Mouse (Mus musculus) intestine, postnatal 0 days (tissue): Measurements from ENCODE around the gene Acsl1. TPM values are rescaled to one million over a fixed set of nuclear protein-coding genes. Genes with fewer than 3 reads are reported as not detected.
"Not testable (repeated sequence)": the region's sequence is repeated elsewhere in the genome, so short reads cannot be mapped to it uniquely, and the experiment has no call there.

Experiments
- ATAC-seq: fragments of 200-750 bp; cut with Nextera tagmentation; 2 replicates; pipeline ENCODE4 v1.8.0; 2017; ENCODE audit warnings: mild to moderate bottlenecking, moderate TSS enrichment, moderate library complexity
- H3K27ac ChIP-seq: fragments of 300-500 bp; sonication (generic); 2 replicates; pipeline ENCODE4 v1.5.1; 2014; ENCODE audit warnings: mild to moderate bottlenecking, low read depth, low read length, moderate library complexity
- H3K27me3 ChIP-seq: fragments of 300-500 bp; sonication (generic); replicated peaks from 2 replicates; pipeline ENCODE4 v1.6.1; 2014; ENCODE audit warnings: low read length, mixed read lengths; ENCODE audit not compliant: control insufficient read depth, insufficient read depth
- H3K36me3 ChIP-seq: fragments of 300-500 bp; sonication (generic); 2 replicates; pipeline ENCODE4 v1.6.1; 2014; ENCODE audit warnings: mild to moderate bottlenecking, moderate library complexity; ENCODE audit not compliant: control insufficient read depth, insufficient read depth
- H3K4me1 ChIP-seq: fragments of 300-500 bp; sonication (generic); replicated peaks from 2 replicates; pipeline ENCODE4 v1.6.1; 2014; ENCODE audit warnings: antibody characterized with exemption, low read length, mixed read lengths; ENCODE audit not compliant: control insufficient read depth, insufficient read depth
- H3K4me2 ChIP-seq: fragments of 300-500 bp; sonication (generic); replicated peaks from 2 replicates; pipeline ENCODE4 v1.6.1; 2014; ENCODE audit warnings: low read depth, mild to moderate bottlenecking, moderate library complexity
- H3K4me3 ChIP-seq: fragments of 300-500 bp; sonication (generic); 2 replicates; pipeline ENCODE4 v1.5.1; 2014; ENCODE audit warnings: low read depth, low read length
- H3K9ac ChIP-seq: fragments of 300-500 bp; sonication (generic); 2 replicates; pipeline ENCODE4 v1.6.1; 2014; ENCODE audit warnings: mild to moderate bottlenecking, low read depth, low read length
- H3K9me3 ChIP-seq: fragments of 300-500 bp; sonication (generic); 2 replicates; pipeline ENCODE4 v1.6.1; 2016; ENCODE audit warnings: mixed run types; ENCODE audit not compliant: control insufficient read depth
- CTCF ChIP-seq: sonication (generic); IDR thresholded peaks from 2 replicates; pipeline ENCODE4 v1.5.1; 2016; ENCODE audit warnings: low read depth, mild to moderate bottlenecking, control low read depth, antibody characterized with exemption, moderate library complexity
- WGBS: fragments of 180-500 bp; shearing (Covaris S2); extraction: QIAGEN DNeasy Blood & Tissue Kit; methylation state at CpG from one replicate; pipeline ENCODE4 v1.1.7; 2014; 5-methylcytosine and 5-hydroxymethylcytosine counted together
- polyA plus RNA-seq: library from polyadenylated mRNA; unstranded; fragments of >200 nt; fragmentation: Nextera tagmentation; extraction: Ambion mirVana; gene quantifications from 2 replicates; pipeline ENCODE4 v1.2.1, GENCODE M21; 2015

Acsl1 gene
- polyA plus RNA-seq, 1 experiment from 2014 or later = 54.0 TPM

GRCm38 (mm10) chr8:46568942-46569341 lies 98.1 kb downstream of the Acsl1 start:
- Histone ChIP-seq H3K27me3 (no peaks in the 10 kb centered on the region), H3K9me3 (no peaks in the 10 kb centered on the region), H3K27ac (no peak overlapping the region), H3K36me3 (peaks cover under 1% of the 10 kb centered on the region; the same call in 1 of the 2 replicates), H3K4me3 (no peak overlapping the region), H3K9ac (no peak overlapping the region), H3K4me2 (no peak overlapping the region), H3K4me1 (no peaks in the 10 kb centered on the region; the same call in 1 of the 2 replicates)
- 47% methylated on average over 2 of the region's 2 CpGs for WGBS
- no peak for ATAC-seq
- TF ChIP-seq CTCF = peak; percentile 64

GRCm38 (mm10) chr8:46569659-46570441 lies 99.0 kb downstream of the Acsl1 start:
- H3K36me3 ChIP-seq = peaks cover 6% of the 10 kb centered on the region; the same call in 1 of the 2 replicates
- peak overlapping the region; percentile 60 for H3K27ac ChIP-seq
- 44% methylated on average over 19 of the region's 19 CpGs for WGBS
- ATAC-seq = peak; percentile 86
- H3K27me3 ChIP-seq = no peaks in the 10 kb centered on the region
- no peak overlapping the region for H3K4me3 ChIP-seq
- H3K9me3 ChIP-seq = no peaks in the 10 kb centered on the region
- H3K4me1 ChIP-seq = no peaks in the 10 kb centered on the region; the same call in 1 of the 2 replicates
- peak; percentile 49 for TF ChIP-seq CTCF
- peak overlapping the region; percentile 28 for H3K4me2 ChIP-seq
- no peak overlapping the region for H3K9ac ChIP-seq

GRCm38 (mm10) chr8:46570673-46571072 lies 99.8 kb downstream of the Acsl1 start:
- H3K9ac ChIP-seq = no peak overlapping the region
- no peak overlapping the region for H3K4me2 ChIP-seq
- no peaks in the 10 kb centered on the region; the same call in 1 of the 2 replicates for H3K4me1 ChIP-seq
- 0 out of 2 replicates have a peak, but pooled peaks cover 12% of the 10 kb centered on the region for H3K36me3 ChIP-seq
- no peak for TF ChIP-seq CTCF
- no peaks in the 10 kb centered on the region for H3K9me3 ChIP-seq
- H3K4me3 ChIP-seq = no peak overlapping the region
- ATAC-seq = no peak
- 69% methylated on average over 13 of the region's 14 CpGs for WGBS
- H3K27me3 ChIP-seq = no peaks in the 10 kb centered on the region
- H3K27ac ChIP-seq = peak overlapping the region; percentile 60; the same call in 1 of the 2 replicates

- 93% methylated on average over 2 of the region's 2 CpGs for WGBS
- no peak for TF ChIP-seq CTCF
- Histone ChIP-seq H3K4me3 (no peak overlapping the region), H3K27me3 (no peaks in the 10 kb centered on the region), H3K9me3 (no peaks in the 10 kb centered on the region), H3K4me2 (no peak overlapping the region), H3K4me1 (no peaks in the 10 kb centered on the region; the same call in 1 of the 2 replicates), H3K27ac (no peak overlapping the region), H3K36me3 (peaks cover 37% of the 10 kb centered on the region), H3K9ac (no peak overlapping the region)
- ATAC-seq = no peak
Observed at GRCm38 (mm10) chr8:46573446-46573845, 102.6 kb downstream of the Acsl1 start.

- Histone ChIP-seq H3K9ac (no peak overlapping the region), H3K4me2 (no peak overlapping the region), H3K36me3 (peaks cover 42% of the 10 kb centered on the region), H3K4me1 (no peaks in the 10 kb centered on the region; the same call in 1 of the 2 replicates), H3K9me3 (no peaks in the 10 kb centered on the region), H3K27ac (no peak overlapping the region), H3K27me3 (no peaks in the 10 kb centered on the region), H3K4me3 (no peak overlapping the region)
- no peak for ATAC-seq
- TF ChIP-seq CTCF = no peak
- WGBS = 83% methylated on average over 2 of the region's 2 CpGs
Observed at GRCm38 (mm10) chr8:46573964-46574363, 103.1 kb downstream of the Acsl1 start.

- Histone ChIP-seq H3K4me2 (no peak overlapping the region), H3K27ac (no peak overlapping the region), H3K9me3 (no peaks in the 10 kb centered on the region), H3K36me3 (peaks cover 74% of the 10 kb centered on the region), H3K4me3 (no peak overlapping the region), H3K4me1 (no peaks in the 10 kb centered on the region), H3K9ac (no peak overlapping the region), H3K27me3 (no peaks in the 10 kb centered on the region)
- TF ChIP-seq CTCF = no peak
- WGBS = 93% methylated on average over 9 of the region's 9 CpGs
- ATAC-seq = no peak
Observed at GRCm38 (mm10) chr8:46578794-46579193, 108.0 kb downstream of the Acsl1 start.

GRCm38 (mm10) chr8:46584328-46584727 lies 113.5 kb downstream of the Acsl1 start:
- H3K4me3 ChIP-seq, H3K9ac ChIP-seq, H3K4me2 ChIP-seq, H3K9me3 ChIP-seq, H3K27ac ChIP-seq, ATAC-seq, H3K4me1 ChIP-seq, H3K27me3 ChIP-seq: not testable (repeated sequence)
- WGBS = 71% methylated on average over 4 of the region's 4 CpGs
- peaks cover 39% of the 10 kb centered on the region for H3K36me3 ChIP-seq
